Mouse (Mus musculus) limb, embryonic 13.5 days (tissue): Measurements from ENCODE around the gene Adss. TPM values are rescaled to one million over a fixed set of nuclear protein-coding genes. Genes with fewer than 3 reads are reported as not detected.

Experiments
- ATAC-seq: fragments of 200-750 bp; cut with Nextera tagmentation; 2 replicates; pipeline ENCODE4 v1.8.0; 2017; ENCODE audit warnings: low read depth, moderate number of reproducible peaks, moderate TSS enrichment; ENCODE audit not compliant: low FRiP score
- H3K27ac ChIP-seq: fragments of 300-500 bp; sonication (generic); 2 replicates; pipeline ENCODE4 v1.5.1; 2015; ENCODE audit warnings: inconsistent platforms, mild to moderate bottlenecking, moderate library complexity
- H3K27me3 ChIP-seq: fragments of 300-500 bp; sonication (generic); 2 replicates; pipeline ENCODE4 v1.6.1; 2015; ENCODE audit warnings: mild to moderate bottlenecking, inconsistent platforms
- H3K36me3 ChIP-seq: fragments of 300-500 bp; sonication (generic); 2 replicates; pipeline ENCODE4 v1.6.1; 2015; ENCODE audit warnings: inconsistent platforms, mild to moderate bottlenecking, moderate library complexity
- H3K4me1 ChIP-seq: fragments of 300-500 bp; sonication (generic); 2 replicates; pipeline ENCODE4 v1.6.1; 2015; ENCODE audit warnings: inconsistent platforms
- H3K4me2 ChIP-seq: fragments of 300-500 bp; sonication (generic); replicated peaks from 2 replicates; pipeline ENCODE4 v1.6.1; 2015; ENCODE audit warnings: inconsistent platforms, mild to moderate bottlenecking, moderate library complexity
- H3K4me3 ChIP-seq: fragments of 300-500 bp; sonication (generic); 2 replicates; pipeline ENCODE4 v1.5.1; 2015; ENCODE audit warnings: moderate library complexity, mild to moderate bottlenecking, inconsistent platforms
- H3K9ac ChIP-seq: fragments of 300-500 bp; sonication (generic); 2 replicates; pipeline ENCODE4 v1.6.1; 2015; ENCODE audit warnings: mild to moderate bottlenecking, inconsistent platforms
- H3K9me3 ChIP-seq: fragments of 300-500 bp; sonication (generic); 2 replicates; pipeline ENCODE4 v1.6.1; 2016; ENCODE audit warnings: inconsistent platforms
- WGBS: fragments of 180-500 bp; shearing (Covaris S2); methylation state at CpG from one replicate; pipeline ENCODE4 v1.1.7; 2015; 5-methylcytosine and 5-hydroxymethylcytosine counted together
- polyA plus RNA-seq: library from polyadenylated mRNA; unstranded; fragments of >200 nt; fragmentation: Nextera tagmentation; extraction: Ambion mirVana; gene quantifications from 2 replicates; pipeline ENCODE4 v1.2.1, GENCODE M21; 2015

Adss gene
- polyA plus RNA-seq, 1 experiment from 2014 or later, result 55.9 TPM

DNA sequence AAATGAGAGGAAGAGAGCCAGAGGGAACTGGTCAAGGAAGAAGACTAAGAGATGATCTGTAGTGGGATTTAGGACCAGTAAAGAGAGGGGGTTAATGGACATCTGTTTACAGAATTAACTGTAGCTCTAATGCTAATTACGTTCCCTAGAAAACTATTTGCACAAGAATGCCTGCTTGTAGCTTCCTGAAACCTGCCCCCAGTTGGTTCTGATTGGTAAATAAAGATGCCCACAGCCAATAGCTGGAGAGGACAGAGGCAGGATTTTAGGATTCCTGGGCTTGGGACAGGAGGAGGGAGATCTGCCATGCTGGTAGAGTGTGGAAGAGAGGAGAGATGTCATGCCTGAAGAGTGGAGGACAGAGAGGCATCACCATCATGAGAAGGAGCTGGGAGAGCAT lies 42.8 kb downstream of the Adss start:
- Histone ChIP-seq H3K4me1 (peaks cover 9% of the 10 kb centered on the region), H3K27me3 (no peaks in the 10 kb centered on the region), H3K9ac (no peak overlapping the region), H3K27ac (no peak overlapping the region), H3K4me2 (no peak overlapping the region), H3K4me3 (no peak overlapping the region), H3K36me3 (peaks cover 5% of the 10 kb centered on the region), H3K9me3 (peaks cover 26% of the 10 kb centered on the region)
- WGBS, result 50% methylated on average over 1 of the region's 1 CpGs
- no peak for ATAC-seq

DNA sequence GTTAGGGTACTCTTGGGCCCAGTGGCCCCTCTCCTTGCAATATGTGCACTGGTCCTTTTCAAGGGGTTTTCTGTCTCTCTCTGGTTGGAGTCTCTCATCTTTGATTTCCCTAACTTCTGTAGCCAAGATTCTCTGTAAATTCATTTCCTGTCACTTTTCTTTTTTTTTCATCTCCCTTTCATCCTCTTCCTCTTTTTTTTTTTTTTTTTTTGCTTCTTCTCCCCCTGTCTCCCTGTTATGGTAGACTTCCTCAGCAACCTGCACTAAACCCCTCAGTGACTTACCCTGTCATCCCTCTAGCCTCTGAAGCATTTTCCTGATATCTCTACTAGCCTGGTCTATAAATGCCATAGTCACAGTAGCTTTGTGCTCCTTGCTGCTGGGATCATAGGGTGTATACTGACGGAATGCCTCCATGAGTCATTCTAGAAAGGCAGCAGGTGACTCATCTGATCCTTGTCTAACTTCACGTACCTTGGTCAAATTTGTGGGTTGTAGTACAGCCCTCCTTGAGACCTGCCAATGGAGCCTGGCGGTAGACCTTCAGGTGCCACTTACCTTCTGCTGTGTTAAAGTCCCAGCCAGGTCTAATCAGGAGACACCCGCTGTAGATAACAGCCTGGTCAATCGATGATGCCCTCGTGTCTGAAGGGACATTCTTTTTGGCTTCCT lies 48.3 kb downstream of the Adss start:
- ATAC-seq, result no peak

DNA sequence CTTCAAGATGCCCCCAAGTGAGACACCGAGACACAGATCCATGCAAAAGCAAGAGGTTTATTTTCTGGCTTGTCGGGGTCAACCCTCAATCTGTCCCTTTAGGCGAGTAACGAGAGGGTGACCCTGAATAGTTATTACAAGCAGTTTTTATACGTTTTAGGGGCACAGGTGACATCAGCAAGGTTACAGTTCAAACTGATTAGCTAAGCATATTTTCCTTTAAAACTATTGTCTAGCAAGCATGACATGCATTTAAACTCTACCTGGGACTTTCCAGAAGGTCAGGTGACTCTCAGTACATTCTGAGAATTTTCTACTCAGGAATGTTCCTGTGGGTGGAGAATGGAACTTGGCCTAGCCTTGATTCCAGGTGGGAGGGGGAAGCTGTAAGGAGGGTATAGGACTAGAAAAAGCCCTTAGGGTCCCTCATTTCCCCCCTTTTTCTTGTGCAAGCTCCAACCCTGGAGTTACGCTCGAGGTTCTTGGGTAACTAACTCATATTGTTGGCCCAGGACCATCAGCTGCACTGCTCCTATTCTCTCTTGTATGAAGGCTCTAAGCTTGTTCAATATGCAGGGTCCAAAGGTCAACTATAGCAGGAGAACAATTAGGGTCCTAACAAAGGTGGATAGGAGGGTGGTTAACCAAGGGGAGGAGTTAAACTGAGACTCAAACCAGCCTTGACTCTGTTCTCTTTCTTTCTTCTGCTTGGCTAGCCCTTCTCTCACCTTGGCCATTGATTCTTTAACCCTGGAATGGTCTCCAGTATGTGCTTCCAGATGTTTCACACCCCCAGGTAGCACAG lies 51.6 kb downstream of the Adss start:
- H3K4me3 ChIP-seq, result no peak overlapping the region
- 74% methylated on average over 7 of the region's 7 CpGs for WGBS
- no peaks in the 10 kb centered on the region for H3K36me3 ChIP-seq
- peaks cover 10% of the 10 kb centered on the region for H3K9me3 ChIP-seq
- no peak overlapping the region for H3K9ac ChIP-seq
- H3K4me2 ChIP-seq, result no peak overlapping the region
- H3K27me3 ChIP-seq, result no peaks in the 10 kb centered on the region
- H3K4me1 ChIP-seq, result no peaks in the 10 kb centered on the region
- H3K27ac ChIP-seq, result no peak overlapping the region
- no peak for ATAC-seq

More for the DNA sequence above, 48.3 kb downstream of the Adss start:
- Histone ChIP-seq H3K27ac (no peak overlapping the region), H3K4me3 (no peak overlapping the region), H3K9ac (no peak overlapping the region), H3K9me3 (peaks cover 26% of the 10 kb centered on the region), H3K4me1 (no peaks in the 10 kb centered on the region), H3K36me3 (peaks cover 5% of the 10 kb centered on the region), H3K27me3 (no peaks in the 10 kb centered on the region), H3K4me2 (no peak overlapping the region)
- 91% methylated on average over 6 of the region's 6 CpGs for WGBS

DNA sequence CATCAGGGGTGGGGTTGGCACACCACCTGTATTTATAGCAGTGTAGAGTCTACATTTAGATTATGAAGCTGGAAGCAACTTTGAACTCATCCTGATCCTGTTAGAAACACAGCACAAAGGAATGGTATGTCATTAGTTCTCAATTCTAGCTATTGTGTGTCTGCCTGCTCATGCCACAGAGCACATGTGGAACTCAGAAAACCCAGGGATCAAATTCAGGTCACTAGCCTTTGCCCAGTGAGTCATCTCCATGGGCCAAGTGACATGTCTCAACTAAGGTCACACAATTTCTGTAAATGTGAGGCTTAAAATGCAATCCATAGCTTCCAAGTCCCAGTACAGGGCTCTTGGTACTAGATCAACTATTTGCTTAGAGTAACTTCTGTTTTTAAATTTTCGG lies 54.2 kb downstream of the Adss start:
- H3K36me3 ChIP-seq, result no peaks in the 10 kb centered on the region
- H3K4me1 ChIP-seq, result no peaks in the 10 kb centered on the region

DNA sequence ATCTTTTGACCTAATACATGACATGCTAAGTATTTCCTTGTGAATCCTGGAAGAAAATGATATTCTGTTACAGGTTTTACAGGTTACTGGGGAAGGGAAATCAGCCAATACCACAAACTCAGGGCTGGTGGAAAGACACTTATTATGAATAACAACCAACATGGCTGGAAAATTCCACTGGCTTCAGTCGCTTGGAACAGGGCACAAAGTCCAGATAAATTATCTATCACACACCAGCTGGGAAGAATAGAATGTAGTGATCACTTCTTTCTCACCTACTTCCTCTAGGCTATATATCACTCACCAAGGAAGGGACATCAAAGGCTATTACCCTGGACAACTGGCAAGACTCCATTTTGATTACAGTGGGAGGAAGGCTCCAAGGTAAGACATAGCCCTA lies 55.6 kb downstream of the Adss start:
- H3K4me2 ChIP-seq, result no peak overlapping the region
- no peaks in the 10 kb centered on the region for H3K27me3 ChIP-seq
- H3K9me3 ChIP-seq, result no peaks in the 10 kb centered on the region
- ATAC-seq, result no peak
- H3K27ac ChIP-seq, result no peak overlapping the region
- H3K9ac ChIP-seq, result no peak overlapping the region
- no peaks in the 10 kb centered on the region for H3K36me3 ChIP-seq
- 63% methylated on average over 1 of the region's 1 CpGs for WGBS
- no peaks in the 10 kb centered on the region for H3K4me1 ChIP-seq
- no peak overlapping the region for H3K4me3 ChIP-seq

More for the DNA sequence above, 54.2 kb downstream of the Adss start:
- H3K27ac ChIP-seq, result no peak overlapping the region
- no peak for ATAC-seq
- no peaks in the 10 kb centered on the region for H3K27me3 ChIP-seq
- H3K9ac ChIP-seq, result no peak overlapping the region
- H3K4me3 ChIP-seq, result no peak overlapping the region
- WGBS, result 72% methylated on average over 1 of the region's 1 CpGs
- H3K9me3 ChIP-seq, result no peaks in the 10 kb centered on the region
- no peak overlapping the region for H3K4me2 ChIP-seq

DNA sequence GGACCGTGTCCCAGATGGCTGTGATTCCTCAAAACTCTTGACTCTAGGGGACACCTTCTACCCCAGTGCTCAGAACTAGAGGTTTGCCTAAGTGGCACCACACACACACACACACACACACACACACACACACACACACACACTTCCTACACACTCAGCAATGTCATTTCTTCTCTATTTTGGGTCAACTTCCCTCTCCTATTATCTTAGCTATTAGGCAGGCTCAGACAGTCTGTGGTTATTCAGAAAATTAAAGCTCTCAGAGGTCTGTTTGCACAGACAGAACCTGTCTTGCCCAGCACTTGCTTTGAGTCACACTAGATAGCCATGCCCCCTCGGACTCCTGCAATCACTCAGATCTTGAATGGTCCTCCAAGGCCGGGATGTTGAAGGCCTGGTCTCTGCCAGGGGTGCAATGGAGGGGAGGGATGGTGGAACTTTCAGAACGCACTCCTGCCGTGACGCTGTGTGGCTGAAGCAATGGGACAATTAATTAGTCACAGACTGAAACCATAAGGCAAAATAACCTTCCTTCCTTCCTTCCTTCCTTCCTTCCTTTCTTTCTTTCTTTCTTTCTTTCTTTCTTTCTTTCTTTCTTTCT lies 58.7 kb downstream of the Adss start:
- no peaks in the 10 kb centered on the region for H3K27me3 ChIP-seq
- H3K4me3 ChIP-seq, result no peak overlapping the region
- H3K27ac ChIP-seq, result no peak overlapping the region
- 34% methylated on average over 6 of the region's 6 CpGs for WGBS
- no peak overlapping the region for H3K4me2 ChIP-seq
- no peaks in the 10 kb centered on the region for H3K9me3 ChIP-seq
- ATAC-seq, result no peak
- H3K4me1 ChIP-seq, result no peaks in the 10 kb centered on the region
- no peaks in the 10 kb centered on the region for H3K36me3 ChIP-seq
- H3K9ac ChIP-seq, result no peak overlapping the region

DNA sequence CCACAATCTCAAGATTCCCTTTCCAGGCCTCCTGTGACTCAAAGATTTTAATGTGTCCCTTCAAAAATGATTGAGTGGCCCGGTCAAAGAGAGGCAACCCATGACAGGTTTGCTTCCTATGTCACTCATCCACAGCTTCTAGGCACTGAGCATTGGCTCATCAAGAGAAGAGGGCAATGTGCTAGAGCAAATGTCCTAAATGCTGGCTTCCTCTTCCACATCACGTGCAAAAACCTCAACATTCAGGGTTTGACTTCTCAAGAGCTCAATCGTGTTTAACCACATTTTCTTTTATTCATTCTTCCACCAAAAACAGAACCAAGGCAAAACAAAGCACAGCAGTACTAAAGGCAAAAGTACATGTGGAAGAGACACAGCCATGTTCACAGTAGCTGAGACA lies 64.3 kb downstream of the Adss start:
- 87% methylated on average over 3 of the region's 3 CpGs for WGBS
- 0 out of 2 replicates have a peak, but pooled peaks cover 3% of the 10 kb centered on the region for H3K9me3 ChIP-seq
- no peak for ATAC-seq
- H3K4me2 ChIP-seq, result no peak overlapping the region
- H3K4me3 ChIP-seq, result no peak overlapping the region
- H3K4me1 ChIP-seq, result no peaks in the 10 kb centered on the region; the same call in 1 of the 2 replicates
- H3K27me3 ChIP-seq, result no peaks in the 10 kb centered on the region
- peaks cover 2% of the 10 kb centered on the region; the same call in 1 of the 2 replicates for H3K36me3 ChIP-seq
- no peak overlapping the region for H3K9ac ChIP-seq
- no peak overlapping the region for H3K27ac ChIP-seq

DNA sequence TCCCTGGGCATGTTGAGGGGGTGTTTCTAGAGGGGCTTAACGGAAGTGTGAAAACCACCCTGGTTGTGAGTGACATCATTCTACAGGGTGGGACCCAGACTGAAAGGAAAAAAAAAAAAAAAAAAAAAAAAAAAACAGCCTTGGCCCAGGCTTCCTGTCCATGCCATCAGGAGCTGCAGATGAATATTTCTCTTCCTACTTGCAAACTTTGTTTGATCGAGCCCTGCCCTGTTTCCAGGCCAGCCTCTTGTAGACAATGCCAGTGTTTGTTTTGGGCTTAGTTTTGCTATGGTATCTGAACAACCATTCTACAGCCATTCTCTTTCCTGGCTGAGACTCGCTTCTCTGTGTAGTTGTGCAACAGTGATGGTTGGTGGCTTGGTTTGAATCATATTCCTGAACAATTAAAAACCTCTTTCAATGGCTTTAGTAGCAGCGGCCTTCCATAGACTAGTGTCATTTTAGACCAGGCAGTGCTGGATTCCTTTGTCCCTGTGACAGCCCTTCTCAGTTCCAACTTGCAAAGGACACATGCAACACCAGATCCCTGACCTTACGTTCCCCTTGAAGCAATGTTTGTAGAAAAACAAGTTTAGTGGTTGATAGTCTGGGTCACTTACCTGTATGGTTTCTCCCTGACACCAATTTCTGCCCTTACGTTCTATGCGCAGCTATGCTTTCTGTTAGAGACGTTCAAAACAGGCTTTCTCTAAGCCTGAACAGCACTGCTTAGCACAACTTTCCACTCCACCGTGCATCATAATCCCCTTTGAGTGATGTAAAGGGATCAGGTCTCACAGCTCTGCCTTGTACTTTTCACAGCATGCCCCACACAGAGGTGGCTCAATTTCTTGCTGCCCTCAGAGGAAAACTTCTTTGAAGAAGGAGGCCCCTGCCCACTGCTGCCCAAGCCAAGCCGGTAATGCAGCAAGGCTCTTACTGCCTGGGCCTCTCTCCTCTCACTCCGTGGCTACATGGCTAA lies 67.0 kb downstream of the Adss start, which contains the start of gene 1700016C15Rik:
Gene 1700016C15Rik, plus strand, starts transcription at position 772 of the 982 bp plus-strand sequence.
- 0 out of 2 replicates have a peak, but pooled peaks cover 6% of the 10 kb centered on the region for H3K9me3 ChIP-seq
- H3K27me3 ChIP-seq, result no peaks in the 10 kb centered on the region
- H3K27ac ChIP-seq, result no peak within 1 kb of the TSS
- H3K4me1 ChIP-seq, result no peaks in the 10 kb centered on the region; the same call in 1 of the 2 replicates
- H3K4me3 ChIP-seq, result no peak within 1 kb of the TSS
- peaks cover 2% of the 10 kb centered on the region; the same call in 1 of the 2 replicates for H3K36me3 ChIP-seq
- peak; percentile 60 for ATAC-seq
- WGBS, result 68% methylated on average over 11 of the region's 11 CpGs
- no peak within 1 kb of the TSS for H3K9ac ChIP-seq
- H3K4me2 ChIP-seq, result no peak within 1 kb of the TSS

DNA sequence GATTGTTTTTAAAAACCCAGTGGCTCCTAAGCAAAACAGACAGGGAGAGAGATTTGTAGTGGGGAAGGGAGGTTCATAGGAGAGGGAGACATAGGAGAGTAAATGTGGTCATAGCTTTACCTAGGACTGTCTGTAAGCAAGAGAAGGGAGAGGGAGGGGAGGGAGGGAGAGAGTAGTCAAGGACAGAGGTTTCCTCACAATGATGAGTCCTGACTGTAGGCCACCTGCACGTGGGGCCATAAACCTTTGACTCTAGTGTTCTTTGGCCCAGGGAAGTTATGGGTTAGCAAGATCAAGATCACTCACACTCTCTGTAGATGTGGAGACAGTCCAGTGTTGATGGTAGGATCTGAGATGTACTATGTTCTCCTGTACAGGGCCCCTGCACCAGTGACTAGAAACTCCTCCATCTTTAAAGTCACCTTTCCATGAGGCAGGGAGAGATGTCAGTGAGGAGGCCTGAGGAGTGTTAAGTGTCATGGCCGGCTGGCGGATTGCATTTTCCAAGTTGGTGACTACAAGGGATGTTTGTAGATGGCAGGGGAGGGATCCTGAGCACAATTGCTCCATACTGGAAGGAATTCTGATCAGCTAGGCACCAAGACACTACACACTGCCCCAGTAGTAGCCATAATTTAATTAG lies 68.3 kb downstream of the Adss start:
- peaks cover 2% of the 10 kb centered on the region; the same call in 1 of the 2 replicates for H3K36me3 ChIP-seq
- 88% methylated on average over 3 of the region's 3 CpGs for WGBS
- no peaks in the 10 kb centered on the region; the same call in 1 of the 2 replicates for H3K4me1 ChIP-seq
- no peaks in the 10 kb centered on the region for H3K27me3 ChIP-seq
- H3K9me3 ChIP-seq, result 0 out of 2 replicates have a peak, but pooled peaks cover 6% of the 10 kb centered on the region
- H3K4me3 ChIP-seq, result no peak overlapping the region
- ATAC-seq, result no peak
- H3K9ac ChIP-seq, result no peak overlapping the region
- H3K27ac ChIP-seq, result no peak overlapping the region
- no peak overlapping the region for H3K4me2 ChIP-seq

DNA sequence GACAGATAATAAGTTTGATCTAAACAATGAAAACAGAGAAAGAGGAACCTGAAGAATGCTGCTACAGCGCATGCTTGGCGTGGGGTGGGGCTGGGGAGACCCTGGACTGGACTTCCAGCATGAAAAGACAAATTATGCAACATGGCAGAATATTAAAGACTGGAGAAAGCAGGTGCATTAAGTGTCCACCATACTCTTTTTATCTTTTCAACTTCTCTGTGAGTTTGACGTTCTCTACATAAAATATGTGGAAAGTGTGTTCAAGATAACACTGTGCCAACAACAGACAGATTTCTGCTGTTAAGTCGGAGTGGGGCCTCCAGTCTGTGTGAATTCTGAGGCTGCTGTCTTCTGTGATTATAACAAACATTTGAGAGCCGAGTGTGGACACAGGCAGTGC lies 69.4 kb downstream of the Adss start:
- Histone ChIP-seq H3K4me3 (no peak overlapping the region), H3K36me3 (peaks cover 2% of the 10 kb centered on the region; the same call in 1 of the 2 replicates), H3K9ac (no peak overlapping the region), H3K27me3 (no peaks in the 10 kb centered on the region), H3K4me2 (no peak overlapping the region), H3K27ac (no peak overlapping the region), H3K9me3 (0 out of 2 replicates have a peak, but pooled peaks cover 6% of the 10 kb centered on the region), H3K4me1 (no peaks in the 10 kb centered on the region; the same call in 1 of the 2 replicates)
- ATAC-seq, result no peak
- 71% methylated on average over 5 of the region's 5 CpGs for WGBS

DNA sequence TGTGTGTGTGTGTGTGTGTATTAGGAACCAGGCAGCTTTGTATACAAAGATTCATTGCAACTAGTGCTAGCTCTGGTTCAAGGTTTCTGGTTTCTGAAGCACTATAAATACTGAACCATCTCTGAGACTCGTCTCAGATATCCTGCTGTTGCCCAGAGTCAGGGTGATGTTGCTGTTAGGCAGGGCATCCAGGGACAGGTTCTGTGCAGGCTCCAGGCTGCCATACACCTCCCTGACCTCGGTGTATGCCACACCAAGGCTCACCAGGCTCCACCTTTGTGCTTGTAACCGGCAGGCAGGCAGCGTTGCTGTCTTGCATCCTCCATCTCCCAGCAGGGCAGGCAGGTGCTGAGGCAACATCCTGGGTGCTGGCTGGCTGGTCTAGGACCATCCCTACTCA lies 72.5 kb downstream of the Adss start:
- Histone ChIP-seq H3K27ac (no peak overlapping the region), H3K9me3 (0 out of 2 replicates have a peak, but pooled peaks cover 3% of the 10 kb centered on the region), H3K4me3 (no peak overlapping the region), H3K4me1 (no peaks in the 10 kb centered on the region), H3K36me3 (no peaks in the 10 kb centered on the region), H3K27me3 (no peaks in the 10 kb centered on the region), H3K4me2 (no peak overlapping the region), H3K9ac (no peak overlapping the region)
- 68% methylated on average over 4 of the region's 4 CpGs for WGBS
- no peak for ATAC-seq
